Mouse (Mus musculus): ENCODE measurements around the gene Wipf1. TPM values are rescaled to one million over a fixed set of nuclear protein-coding genes. Genes with fewer than 3 reads are reported as not detected.

Wipf1 gene
- total RNA-seq, 2 experiments from 2014 or later: 7.0 to 11.7 TPM

DNA sequence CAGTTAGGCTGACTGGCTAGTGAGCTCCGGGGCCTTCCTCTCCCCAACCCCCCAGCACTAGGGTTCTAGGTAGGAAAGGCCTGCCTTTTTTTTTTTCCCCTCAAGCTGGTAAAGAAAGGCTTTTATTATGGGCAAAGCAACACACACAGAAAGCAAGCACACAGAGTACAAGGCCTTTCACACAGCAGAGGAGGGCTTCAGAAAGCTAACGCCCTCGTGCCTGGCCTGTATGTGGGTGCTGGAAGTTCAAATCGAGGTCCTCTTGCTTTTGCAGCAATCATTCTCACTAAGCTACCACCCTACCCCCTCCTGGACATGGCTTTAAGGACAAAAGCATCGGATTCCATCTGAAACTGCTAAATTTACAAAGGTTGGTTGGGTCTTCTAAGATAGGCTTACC lies 149.9 kb downstream of the Wipf1 start:
- intact Hi-C loops (cut with DNase I): no loop called here
- no peak for TF ChIP-seq CTCF (IDR thresholded peaks at IDR 0.05)
- H3K27ac ChIP-seq: peak overlapping the region; percentile 56

More for the DNA sequence above, 149.9 kb downstream of the Wipf1 start:
- DNase-seq: no peak
- no peak overlapping the region for H3K4me3 ChIP-seq

Other genes with a start within 250 kb of the Wipf1 start
- 10 to 100 TPM; 50.4 to 51.0 TPM for gene Scrn3, start 217.1 kb downstream of the Wipf1 start, total RNA-seq (2021)
- gene Cir1, start 217.0 kb downstream of the Wipf1 start, total RNA-seq (2021): 10 to 100 TPM; 12.0 to 12.7 TPM
- gene Gpr155, start 143.2 kb downstream of the Wipf1 start, total RNA-seq (2021): 10 to 100 TPM; 14.1 to 15.7 TPM
- gene Chrna1, start 50.6 kb upstream of the Wipf1 start, total RNA-seq (2021): 1 to 10 TPM; 4.5 to 6.2 TPM
- 1 to 10 TPM; 2.3 to 4.9 TPM for gene Chn1, start 245.6 kb upstream of the Wipf1 start, total RNA-seq (2021)